Mouse (Mus musculus): ENCODE results near the gene Irf7. TPM values are rescaled to one million over a fixed set of nuclear protein-coding genes. Genes with fewer than 3 reads are reported as not detected.

The Irf7 gene
- total and polyA plus RNA-seq, 3 experiments, result 7.7 to 26.2 (median 10.5) TPM

DNA sequence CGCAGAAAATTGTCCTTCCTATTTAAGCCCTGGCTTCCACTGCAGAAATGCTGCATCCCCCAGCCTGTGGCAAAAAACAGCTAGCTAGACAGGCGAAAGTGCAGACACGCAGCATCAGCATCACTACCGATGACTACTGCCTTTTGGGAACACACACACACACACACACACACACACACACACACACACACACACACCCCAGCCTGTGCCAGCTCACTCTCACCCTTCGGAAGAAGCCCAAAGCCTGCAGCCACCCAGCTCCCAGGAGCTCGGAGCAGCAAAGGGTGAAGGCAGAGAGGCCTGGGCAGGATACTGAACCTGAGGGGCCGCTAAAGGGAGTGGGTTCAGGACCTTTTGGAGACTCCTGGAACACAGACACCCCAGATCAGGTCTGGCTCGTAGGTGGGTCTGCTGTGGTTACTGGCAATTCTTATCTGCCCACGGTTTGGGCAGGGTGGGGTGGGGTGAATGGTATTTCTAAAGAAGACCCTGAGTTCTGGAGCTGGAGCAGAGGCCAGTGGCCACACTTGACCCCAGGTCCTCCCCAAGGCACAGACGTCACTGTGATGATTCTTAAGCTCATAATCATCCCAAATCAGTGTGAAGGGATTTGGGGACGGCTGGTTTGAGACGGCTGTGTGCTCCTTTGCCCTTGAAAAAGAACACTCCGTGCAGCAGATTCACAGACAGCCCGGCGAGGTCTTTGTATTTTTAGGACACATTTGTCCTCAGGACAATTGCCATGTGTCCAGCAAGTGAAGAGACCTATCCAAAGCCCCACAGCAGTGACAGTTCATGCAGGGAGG is 26.5 kb upstream of the Irf7 start:
- Histone ChIP-seq H3K4me1 (ENCODE audit: control insufficient read depth in 1 of 2, insufficient read depth in 2 of 2) (peaks cover 3 to 5% of the 10 kb centered on the region in 2 experiments; a peak in 2 of 4 replicates), H3K36me3 (replicated peaks in 1 of 2; ENCODE audit: control insufficient read depth in 1 of 2, insufficient read depth in 1 of 2, low read length in 1 of 2) (peaks cover 6 to 11% of the 10 kb centered on the region in 2 experiments), H3K4me3 (replicated peaks in 1 of 3; ENCODE audit: low read depth in 2 of 3, low read length in 2 of 3, poor library complexity in 1 of 3) (no peak overlapping the region), H3K4me2 (ENCODE audit: insufficient read depth, low read depth, poor library complexity, severe bottlenecking) (no peak overlapping the region), H3K27ac (ENCODE audit: insufficient read depth, low read depth) (no peak overlapping the region), H3K79me2 (replicated peaks; ENCODE audit: control insufficient read depth, extremely low read depth, insufficient read depth, poor library complexity, severe bottlenecking) (no peaks in the 10 kb centered on the region), H3K9me3 (replicated peaks; ENCODE audit: low read length) (no peaks in the 10 kb centered on the region), H3K9ac (ENCODE audit: insufficient read depth, low read depth) (no peak overlapping the region), H3K27me3 (replicated peaks) (no peaks in the 10 kb centered on the region)
- dilution Hi-C loops (cut with MboI; ENCODE audit: extremely low pct_ligation_motif_present, extremely low pct_unique_long_range_greater_than_20kb, low sequenced_read_pairs), result no loop called here
- no peak for DNase-seq (ENCODE audit: extremely low read depth)
- no peak for TF ChIP-seq GABPA (IDR thresholded peaks at IDR 0.05; ENCODE audit: insufficient replicate concordance, low read depth, low read length)
- TF ChIP-seq CHD1 (IDR thresholded peaks at IDR 0.05; ENCODE audit: low read depth, low read length), result no peak
- TF ChIP-seq KAT2A (IDR thresholded peaks at IDR 0.05; ENCODE audit: insufficient replicate concordance, low read length), result no peak
- no peak for TF ChIP-seq PAX5 (IDR thresholded peaks at IDR 0.05; ENCODE audit: low read length)
- no peak for TF ChIP-seq JUN (IDR thresholded peaks at IDR 0.05; ENCODE audit: insufficient read depth, low read depth, low read length)
- TF ChIP-seq USF1 (IDR thresholded peaks at IDR 0.05; ENCODE audit: low read depth, low read length), result no peak
- TF ChIP-seq ZMIZ1 (IDR thresholded peaks at IDR 0.05; ENCODE audit: low read depth, low read length), result no peak
- no peak for TF ChIP-seq UBTF (IDR thresholded peaks at IDR 0.05; ENCODE audit: low read depth, low read length)
- no peak for TF ChIP-seq SIN3A (IDR thresholded peaks at IDR 0.05; ENCODE audit: low read length)
- in situ Hi-C loops (cut with MboI; ENCODE audit: low pct_ligation_motif_present, low pct_unique_long_range_greater_than_20kb, low sequenced_read_pairs), result no loop called here

DNA sequence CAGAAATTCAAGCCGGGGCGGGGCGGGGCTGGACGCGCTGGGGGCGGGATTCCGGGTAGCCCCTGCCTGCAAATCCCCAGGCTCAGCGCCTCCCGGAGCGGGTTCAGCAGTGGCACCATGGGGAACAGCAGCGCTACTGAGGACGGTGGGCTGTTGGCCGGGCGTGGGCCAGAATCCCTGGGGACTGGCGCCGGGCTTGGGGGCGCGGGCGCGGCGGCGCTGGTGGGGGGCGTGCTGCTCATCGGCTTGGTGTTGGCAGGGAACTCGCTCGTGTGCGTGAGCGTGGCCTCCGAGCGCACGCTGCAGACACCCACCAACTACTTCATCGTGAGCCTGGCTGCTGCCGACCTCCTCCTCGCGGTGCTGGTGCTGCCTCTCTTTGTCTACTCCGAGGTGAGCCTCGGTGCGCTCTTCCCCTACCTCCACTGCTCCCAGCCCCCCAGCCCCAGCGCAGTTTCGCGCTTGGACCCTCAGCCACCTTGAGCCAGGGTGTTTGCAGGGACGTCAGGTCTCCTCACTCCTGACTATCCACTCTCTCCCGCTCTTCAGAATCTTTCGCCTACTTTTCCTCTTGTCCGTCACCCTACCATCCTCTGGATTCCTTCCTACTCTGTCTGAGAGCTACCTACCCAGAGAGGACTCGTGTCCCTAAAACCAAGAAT is 25.8 kb upstream of the Irf7 start, which contains the start of gene Drd4:
Gene Drd4 (plus strand): TSS at position 86 of the 662 bp plus-strand sequence.
- H3K27me3 ChIP-seq (replicated peaks), result no peaks in the 10 kb centered on the region
- in situ Hi-C loops (cut with MboI; ENCODE audit: low pct_ligation_motif_present, low pct_unique_long_range_greater_than_20kb, low sequenced_read_pairs), result no loop called here

More for the DNA sequence above, 25.8 kb upstream of the Irf7 start, which contains the start of gene Drd4:
- Histone ChIP-seq H3K79me2 (replicated peaks; ENCODE audit: control insufficient read depth, extremely low read depth, insufficient read depth, poor library complexity, severe bottlenecking) (no peaks in the 10 kb centered on the region), H3K9me3 (replicated peaks; ENCODE audit: low read length) (no peaks in the 10 kb centered on the region), H3K4me1 (ENCODE audit: control insufficient read depth in 1 of 2, insufficient read depth in 2 of 2) (peaks cover 3 to 5% of the 10 kb centered on the region in 2 experiments; a peak in 2 of 4 replicates), H3K4me2 (ENCODE audit: insufficient read depth, low read depth, poor library complexity, severe bottlenecking) (no peak within 1 kb of the TSS), H3K36me3 (replicated peaks in 1 of 2; ENCODE audit: control insufficient read depth in 1 of 2, insufficient read depth in 1 of 2, low read length in 1 of 2) (peaks cover 3% of the 10 kb centered on the region in 2 experiments), H3K4me3 (replicated peaks in 1 of 3; ENCODE audit: low read depth in 2 of 3, low read length in 2 of 3, poor library complexity in 1 of 3) (no peak within 1 kb of the TSS), H3K27ac (ENCODE audit: insufficient read depth, low read depth) (no peak within 1 kb of the TSS), H3K9ac (ENCODE audit: insufficient read depth, low read depth) (no peak within 1 kb of the TSS)
- dilution Hi-C loops (cut with MboI; ENCODE audit: extremely low pct_ligation_motif_present, extremely low pct_unique_long_range_greater_than_20kb, low sequenced_read_pairs), result no loop called here
- DNase-seq (ENCODE audit: extremely low read depth), result no peak
- TF ChIP-seq GABPA (IDR thresholded peaks at IDR 0.05; ENCODE audit: insufficient replicate concordance, low read depth, low read length) (no peak), USF2 (conservative IDR thresholded peaks at IDR 0.05; ENCODE audit: low read depth, low read length) (no peak), BHLHE40 (IDR thresholded peaks at IDR 0.05; ENCODE audit: low read depth, low read length) (no peak), MAFK (IDR thresholded peaks at IDR 0.05; ENCODE audit: insufficient replicate concordance, low read length) (no peak), E2F4 (IDR thresholded peaks at IDR 0.05; ENCODE audit: insufficient replicate concordance, low read depth, low read length) (no peak), SMC3 (IDR thresholded peaks at IDR 0.05; ENCODE audit: low read depth, low read length) (no peak), KAT2A (IDR thresholded peaks at IDR 0.05; ENCODE audit: insufficient replicate concordance, low read length) (no peak), ELF1 (IDR thresholded peaks at IDR 0.05; ENCODE audit: low read depth, low read length) (no peak), JUN (IDR thresholded peaks at IDR 0.05; ENCODE audit: insufficient read depth, low read depth, low read length) (no peak), CTCF (conservative IDR thresholded peaks at IDR 0.05 in 1 of 2, IDR thresholded peaks at IDR 0.05 in 1 of 2; ENCODE audit: low read depth in 2 of 2, low read length in 2 of 2) (no peak), PAX5 (IDR thresholded peaks at IDR 0.05; ENCODE audit: low read length) (no peak), ETS1 (conservative IDR thresholded peaks at IDR 0.05; ENCODE audit: low read depth, low read length) (no peak), EP300 (IDR thresholded peaks at IDR 0.05; ENCODE audit: low read length) (no peak), NRF1 (IDR thresholded peaks at IDR 0.05; ENCODE audit: low read depth, low read length) (no peak), MXI1 (IDR thresholded peaks at IDR 0.05; ENCODE audit: low read depth, low read length) (no peak), POLR2AphosphoS2 (IDR thresholded peaks at IDR 0.05; ENCODE audit: low read depth, low read length) (no peak), NELFE (IDR thresholded peaks at IDR 0.05; ENCODE audit: low read depth, low read length) (no peak), USF1 (IDR thresholded peaks at IDR 0.05; ENCODE audit: low read depth, low read length) (no peak), MEF2A (IDR thresholded peaks at IDR 0.05; ENCODE audit: borderline replicate concordance, low read depth, low read length) (no peak), ZMIZ1 (IDR thresholded peaks at IDR 0.05; ENCODE audit: low read depth, low read length) (no peak)
